7 mouse cellular contexts compared by ENCODE assay signal in the genomic region with DNA sequence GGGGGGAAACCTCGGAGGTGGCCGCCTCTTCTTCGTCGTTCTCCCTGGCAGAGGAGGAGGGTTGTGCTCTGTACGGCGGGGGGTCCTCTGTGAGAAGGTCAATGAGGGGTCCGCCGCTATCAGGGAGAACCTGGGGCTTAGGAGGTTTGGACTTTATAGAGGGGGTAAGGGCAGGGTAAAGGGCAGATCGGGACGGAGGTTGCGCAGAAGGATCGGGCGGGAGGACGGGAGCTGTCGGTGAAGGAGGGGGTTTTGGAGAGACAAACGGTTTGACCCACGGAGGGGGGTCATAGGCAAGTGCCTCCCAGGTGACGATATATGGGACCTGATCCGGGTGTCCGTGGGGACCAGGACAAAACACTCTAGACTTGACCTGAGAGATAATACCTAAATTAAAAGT. TPM values are rescaled to one million over a fixed set of nuclear protein-coding genes. Genes with fewer than 3 reads are reported as not detected.
DNase-seq lines count a peak whose midpoint lies in the region; ATAC-seq lines count a peak whose summit lies in the region.
"Not testable (repeated sequence)": the region's sequence is repeated elsewhere in the genome, so short reads cannot be mapped to it uniquely, and the experiment has no call there.

No protein-coding gene starts in this region.

- not testable (repeated sequence) for H3K27ac ChIP-seq in forebrain, embryonic 13.5 days; heart, embryonic 13.5 days (replicated peaks); kidney, embryonic 16.5 days (ENCODE audit: low read length); liver, embryonic 16.5 days (ENCODE audit: low read length)

- H3K9ac ChIP-seq in forebrain, embryonic 13.5 days; heart, embryonic 13.5 days; kidney, embryonic 16.5 days (replicated peaks; ENCODE audit: low read length); liver, embryonic 16.5 days (ENCODE audit: low read depth, low read length): not testable (repeated sequence)

- H3K36me3 ChIP-seq in forebrain, embryonic 13.5 days (ENCODE audit: poor library complexity, severe bottlenecking); heart, embryonic 13.5 days; kidney, embryonic 16.5 days (ENCODE audit: insufficient read depth, low read length); liver, embryonic 16.5 days (ENCODE audit: control insufficient read depth, insufficient read depth): not testable (repeated sequence)

- WGBS in forebrain, embryonic 13.5 days, result 49% methylated on average over 12 of the region's 20 CpGs
- WGBS in heart, embryonic 13.5 days, result 48% methylated on average over 15 of the region's 20 CpGs
- WGBS in kidney, embryonic 16.5 days, result 38% methylated on average over 13 of the region's 20 CpGs
- 41% methylated on average over 15 of the region's 20 CpGs for WGBS in liver, embryonic 16.5 days (ENCODE audit: insufficient replicate concordance)

- not testable (repeated sequence) for H3K4me1 ChIP-seq in forebrain, embryonic 13.5 days; heart, embryonic 13.5 days; kidney, embryonic 16.5 days (ENCODE audit: insufficient read depth, low read length); liver, embryonic 16.5 days (ENCODE audit: control insufficient read depth, low read depth, low read length)

- H3K4me2 ChIP-seq in forebrain, embryonic 13.5 days, result peak overlapping the region; percentile 27; the same call in 1 of the 2 replicates
- H3K4me2 ChIP-seq in heart, embryonic 13.5 days, result peak overlapping the region; percentile 49
- H3K4me2 ChIP-seq in kidney, embryonic 16.5 days (replicated peaks; ENCODE audit: low read depth, low read length), result peak overlapping the region; percentile 34; the same call in 1 of the 2 replicates
- 0 out of 2 replicates have a peak overlapping the region, but pooled peaks have one; percentile 17 for H3K4me2 ChIP-seq in liver, embryonic 16.5 days (ENCODE audit: low read depth, low read length)

- peak; percentile 57 for DNase-seq in cerebellum, adult 9-10 months
- DNase-seq in ovary, adult 18-20 months (ENCODE audit: low spot score), result peak; percentile 28
- DNase-seq in thymus, adult 18-20 months, result peak; percentile 11 to 21

- not testable (repeated sequence) for H3K9me3 ChIP-seq in forebrain, embryonic 13.5 days (replicated peaks); heart, embryonic 13.5 days; kidney, embryonic 16.5 days (ENCODE audit: low read length); liver, embryonic 16.5 days (replicated peaks; ENCODE audit: control insufficient read depth, low read length)

- H3K27me3 ChIP-seq in forebrain, embryonic 13.5 days; heart, embryonic 13.5 days (replicated peaks); kidney, embryonic 16.5 days (ENCODE audit: insufficient read depth, low read length); liver, embryonic 16.5 days (ENCODE audit: control insufficient read depth, insufficient read depth, low read depth, low read length): not testable (repeated sequence)

- H3K4me3 ChIP-seq in forebrain, embryonic 13.5 days; kidney, embryonic 16.5 days (ENCODE audit: low read length): not testable (repeated sequence)
- H3K4me3 ChIP-seq in heart, embryonic 13.5 days, result peak overlapping the region; percentile 44
- H3K4me3 ChIP-seq in liver, embryonic 16.5 days (ENCODE audit: low read depth, low read length), result peak overlapping the region; percentile 43; the same call in 1 of the 2 replicates

- not testable (repeated sequence) for ATAC-seq in forebrain, embryonic 13.5 days; heart, embryonic 13.5 days (ENCODE audit: extremely low read depth, insufficient number of reproducible peaks, low FRiP score, low TSS enrichment); kidney, embryonic 16.5 days (ENCODE audit: low FRiP score, low TSS enrichment); liver, embryonic 16.5 days (ENCODE audit: low read depth)

RNA-seq across cellular contexts. Expression of a gene that starts 30.8 kb away (rescaled TPM):
- 21.8 and 26.4 TPM in 2 replicates for polyA plus RNA-seq in forebrain, embryonic 13.5 days (2015; fragmentation: Nextera tagmentation; extraction: Ambion mirVana)
- 31.4 and 33.7 TPM in 2 replicates for polyA plus RNA-seq in heart, embryonic 13.5 days (2015; fragmentation: Nextera tagmentation; extraction: Ambion mirVana)
- polyA plus RNA-seq in kidney, embryonic 16.5 days (2015; fragmentation: Nextera tagmentation; extraction: Ambion mirVana), result 23.7 and 24.3 TPM in 2 replicates
- 7.7 and 9.5 TPM in 2 replicates for polyA plus RNA-seq in liver, embryonic 16.5 days (2015; fragmentation: Nextera tagmentation; extraction: Ambion mirVana)
